Mouse (Mus musculus): ENCODE results near the gene Gm28845.

GRCm38 (mm10) chr1:65167496-65167895 lies 48.1 kb upstream of the Gm28845 start:
- TF ChIP-seq CTCF (IDR thresholded peaks at IDR 0.05; ENCODE audit: control insufficient read depth, insufficient read depth, low read length) (no peak), POLR2A (IDR thresholded peaks at IDR 0.05; ENCODE audit: borderline replicate concordance, control insufficient read depth, low read depth, low read length) (no peak)
